Mouse (Mus musculus): ENCODE results near the gene Mog. TPM values are rescaled to one million over a fixed set of nuclear protein-coding genes. Genes with fewer than 3 reads are reported as not detected.

Gene Mog
- polyA plus RNA-seq, 1 experiment from 2014 or later: 0.70 TPM

- Histone ChIP-seq H3K9ac (no peak overlapping the region), H3K4me3 (no peak overlapping the region; the same call in 1 of the 2 replicates), H3K4me1 (peaks cover 30% of the 10 kb centered on the region), H3K36me3 (peaks cover 33% of the 10 kb centered on the region), H3K4me2 (replicated peaks) (peak overlapping the region; percentile 94; the same call in 1 of the 2 replicates), H3K9me3 (no peaks in the 10 kb centered on the region), H3K27ac (no peak overlapping the region), H3K27me3 (0 out of 2 replicates have a peak, but pooled peaks cover 5% of the 10 kb centered on the region)
- 53% methylated on average over 4 of the region's 4 CpGs for WGBS
- ATAC-seq (ENCODE audit: insufficient number of reproducible peaks, insufficient read depth, low FRiP score, low TSS enrichment): no peak
Measured at GRCm38 (mm10) chr17:37051745-37052144, 28.5 kb upstream of the Mog start.

- no peaks in the 10 kb centered on the region for H3K9me3 ChIP-seq
- ATAC-seq (ENCODE audit: insufficient number of reproducible peaks, insufficient read depth, low FRiP score, low TSS enrichment): peak; percentile 5; the same call in 1 of the 2 replicates
- peaks cover 24% of the 10 kb centered on the region for H3K36me3 ChIP-seq
- H3K27ac ChIP-seq: no peak overlapping the region
- 2% methylated on average over 27 of the region's 27 CpGs for WGBS
- 0 out of 2 replicates have a peak, but pooled peaks cover 5% of the 10 kb centered on the region for H3K27me3 ChIP-seq
- peak overlapping the region; percentile 94 for H3K4me2 ChIP-seq (replicated peaks)
- peak overlapping the region; percentile 68 for H3K4me3 ChIP-seq
- peak overlapping the region; percentile 75 for H3K9ac ChIP-seq
- H3K4me1 ChIP-seq: peaks cover 31% of the 10 kb centered on the region
Measured at GRCm38 (mm10) chr17:37050876-37051275, 27.7 kb upstream of the Mog start.

GRCm38 (mm10) chr17:37050399-37050798 is 27.2 kb upstream of the Mog start:
- Histone ChIP-seq H3K27me3 (0 out of 2 replicates have a peak, but pooled peaks cover 5% of the 10 kb centered on the region), H3K27ac (no peak overlapping the region), H3K4me3 (peak overlapping the region; percentile 68), H3K9ac (peak overlapping the region; percentile 75), H3K4me2 (replicated peaks) (peak overlapping the region; percentile 94), H3K4me1 (peaks cover 31% of the 10 kb centered on the region), H3K9me3 (no peaks in the 10 kb centered on the region), H3K36me3 (peaks cover 19% of the 10 kb centered on the region; the same call in 1 of the 2 replicates)
- under 1% methylated on average over 21 of the region's 22 CpGs for WGBS
- ATAC-seq (ENCODE audit: insufficient number of reproducible peaks, insufficient read depth, low FRiP score, low TSS enrichment): peak; percentile 48

- Histone ChIP-seq H3K4me2 (replicated peaks) (peak overlapping the region; percentile 94), H3K4me3 (peak overlapping the region; percentile 68), H3K9ac (peak overlapping the region; percentile 75), H3K9me3 (no peaks in the 10 kb centered on the region), H3K4me1 (peaks cover 33% of the 10 kb centered on the region), H3K36me3 (0 out of 2 replicates have a peak, but pooled peaks cover 15% of the 10 kb centered on the region), H3K27ac (no peak overlapping the region), H3K27me3 (0 out of 2 replicates have a peak, but pooled peaks cover 5% of the 10 kb centered on the region)
- ATAC-seq (ENCODE audit: insufficient number of reproducible peaks, insufficient read depth, low FRiP score, low TSS enrichment): no peak
- 2% methylated on average over 39 of the region's 39 CpGs for WGBS
Measured at GRCm38 (mm10) chr17:37049570-37050310, 26.5 kb upstream of the Mog start.

GRCm38 (mm10) chr17:37048383-37048782 is 25.2 kb upstream of the Mog start:
- WGBS: 59% methylated on average over 7 of the region's 7 CpGs
- Histone ChIP-seq H3K27ac (no peak overlapping the region), H3K4me1 (peaks cover 33% of the 10 kb centered on the region), H3K36me3 (0 out of 2 replicates have a peak, but pooled peaks cover 2% of the 10 kb centered on the region), H3K9ac (no peak overlapping the region), H3K4me2 (replicated peaks) (0 out of 2 replicates have a peak overlapping the region, but pooled peaks have one; percentile 9), H3K27me3 (0 out of 2 replicates have a peak, but pooled peaks cover 5% of the 10 kb centered on the region), H3K9me3 (no peaks in the 10 kb centered on the region), H3K4me3 (0 out of 2 replicates have a peak overlapping the region, but pooled peaks have one; percentile 6)
- ATAC-seq (ENCODE audit: insufficient number of reproducible peaks, insufficient read depth, low FRiP score, low TSS enrichment): no peak

GRCm38 (mm10) chr17:37047981-37048380 is 24.8 kb upstream of the Mog start:
- Histone ChIP-seq H3K36me3 (no peaks in the 10 kb centered on the region), H3K4me1 (peaks cover 33% of the 10 kb centered on the region), H3K4me3 (no peak overlapping the region), H3K27me3 (0 out of 2 replicates have a peak, but pooled peaks cover 5% of the 10 kb centered on the region), H3K4me2 (replicated peaks) (0 out of 2 replicates have a peak overlapping the region, but pooled peaks have one; percentile 9), H3K9ac (no peak overlapping the region), H3K9me3 (no peaks in the 10 kb centered on the region), H3K27ac (no peak overlapping the region)
- WGBS: 28% methylated on average over 3 of the region's 3 CpGs
- no peak for ATAC-seq (ENCODE audit: insufficient number of reproducible peaks, insufficient read depth, low FRiP score, low TSS enrichment)

- 0 out of 2 replicates have a peak, but pooled peaks cover 5% of the 10 kb centered on the region for H3K27me3 ChIP-seq
- no peaks in the 10 kb centered on the region for H3K9me3 ChIP-seq
- WGBS: 13% methylated on average over 19 of the region's 19 CpGs
- peak overlapping the region; percentile 88 for H3K4me3 ChIP-seq
- peak overlapping the region; percentile 88 for H3K4me2 ChIP-seq (replicated peaks)
- H3K27ac ChIP-seq: no peak overlapping the region
- peaks cover 33% of the 10 kb centered on the region for H3K4me1 ChIP-seq
- peak overlapping the region; percentile 87; the same call in 1 of the 2 replicates for H3K9ac ChIP-seq
- no peaks in the 10 kb centered on the region for H3K36me3 ChIP-seq
- no peak for ATAC-seq (ENCODE audit: insufficient number of reproducible peaks, insufficient read depth, low FRiP score, low TSS enrichment)
Measured at GRCm38 (mm10) chr17:37047332-37047976, 24.3 kb upstream of the Mog start.

GRCm38 (mm10) chr17:37046312-37047112 is 23.3 kb upstream of the Mog start:
- Histone ChIP-seq H3K9ac (peak overlapping the region; percentile 87), H3K4me2 (replicated peaks) (peak overlapping the region; percentile 88), H3K36me3 (no peaks in the 10 kb centered on the region), H3K27me3 (0 out of 2 replicates have a peak, but pooled peaks cover 5% of the 10 kb centered on the region), H3K9me3 (no peaks in the 10 kb centered on the region), H3K4me3 (peak overlapping the region; percentile 88), H3K4me1 (peaks cover 32% of the 10 kb centered on the region), H3K27ac (peak overlapping the region; percentile 91)
- ATAC-seq (ENCODE audit: insufficient number of reproducible peaks, insufficient read depth, low FRiP score, low TSS enrichment): peak; percentile 64
- WGBS: under 1% methylated on average over 51 of the region's 58 CpGs

GRCm38 (mm10) chr17:37045611-37046311 is 22.6 kb upstream of the Mog start, which contains the start of gene Gabbr1:
Gabbr1 (plus strand) TSS chr17:37045966.
- peak; percentile 82 for ATAC-seq (ENCODE audit: insufficient number of reproducible peaks, insufficient read depth, low FRiP score, low TSS enrichment)
- Histone ChIP-seq H3K4me3 (peak within 1 kb of the TSS; percentile 88), H3K4me2 (replicated peaks) (peak within 1 kb of the TSS; percentile 88), H3K4me1 (peaks cover 27% of the 10 kb centered on the region), H3K36me3 (no peaks in the 10 kb centered on the region), H3K9ac (peak within 1 kb of the TSS; percentile 87), H3K27me3 (0 out of 2 replicates have a peak, but pooled peaks cover 5% of the 10 kb centered on the region), H3K9me3 (no peaks in the 10 kb centered on the region), H3K27ac (peak within 1 kb of the TSS; percentile 91)
- under 1% methylated on average over 53 of the region's 55 CpGs for WGBS

GRCm38 (mm10) chr17:37044651-37045244 is 21.6 kb upstream of the Mog start:
- peak overlapping the region; percentile 88 for H3K4me3 ChIP-seq
- peak overlapping the region; percentile 91 for H3K27ac ChIP-seq
- H3K36me3 ChIP-seq: no peaks in the 10 kb centered on the region
- H3K9ac ChIP-seq: peak overlapping the region; percentile 87
- H3K9me3 ChIP-seq: no peaks in the 10 kb centered on the region
- WGBS: 77% methylated on average over 7 of the region's 7 CpGs
- H3K4me1 ChIP-seq: peaks cover 25% of the 10 kb centered on the region
- peak overlapping the region; percentile 88 for H3K4me2 ChIP-seq (replicated peaks)
- H3K27me3 ChIP-seq: 0 out of 2 replicates have a peak, but pooled peaks cover 5% of the 10 kb centered on the region
- no peak for ATAC-seq (ENCODE audit: insufficient number of reproducible peaks, insufficient read depth, low FRiP score, low TSS enrichment)

Data from embryonic facial prominence, embryonic 12.5 days (tissue).